Mouse (Mus musculus) layer of hippocampus, adult 11-12 months (tissue): ENCODE data around the gene Adgrb3.

ENCODE experiments used
- DNase-seq: peaks from one replicate; pipeline ENCODE4 v3.0.0; 2022; ENCODE audit warnings: low spot score

The Adgrb3 gene

GRCm38 (mm10) chr1:25281471-25281870 is 548.0 kb downstream of the Adgrb3 start:
- peak; percentile 45 for DNase-seq

- no peak for DNase-seq
Measured at GRCm38 (mm10) chr1:25250562-25250961, 578.9 kb downstream of the Adgrb3 start.

GRCm38 (mm10) chr1:25242436-25242835 is 587.1 kb downstream of the Adgrb3 start:
- no peak for DNase-seq

- DNase-seq = peak; percentile 32
Measured at GRCm38 (mm10) chr1:25229245-25229750, 600.2 kb downstream of the Adgrb3 start.

- DNase-seq = peak; percentile 58
Measured at GRCm38 (mm10) chr1:25228381-25229244, 600.9 kb downstream of the Adgrb3 start.

- DNase-seq = no peak
Measured at GRCm38 (mm10) chr1:25227880-25228279, 601.6 kb downstream of the Adgrb3 start.

GRCm38 (mm10) chr1:25204636-25205035 is 624.9 kb downstream of the Adgrb3 start:
- no peak for DNase-seq

- DNase-seq = no peak
Measured at GRCm38 (mm10) chr1:25199392-25199791, 630.1 kb downstream of the Adgrb3 start.

GRCm38 (mm10) chr1:25191986-25192385 is 637.5 kb downstream of the Adgrb3 start:
- DNase-seq = no peak

- no peak for DNase-seq
Measured at GRCm38 (mm10) chr1:25189261-25189660, 640.2 kb downstream of the Adgrb3 start.

- DNase-seq = no peak
Measured at GRCm38 (mm10) chr1:25185909-25186308, 643.6 kb downstream of the Adgrb3 start.

- DNase-seq = no peak
Measured at GRCm38 (mm10) chr1:25181881-25182280, 647.6 kb downstream of the Adgrb3 start.

- DNase-seq = no peak
Measured at GRCm38 (mm10) chr1:25180615-25181014, 648.9 kb downstream of the Adgrb3 start.

- no peak for DNase-seq
Measured at GRCm38 (mm10) chr1:25179860-25180582, 649.5 kb downstream of the Adgrb3 start.

GRCm38 (mm10) chr1:25178347-25179130 is 651.0 kb downstream of the Adgrb3 start:
- DNase-seq = no peak

GRCm38 (mm10) chr1:25167120-25167519 is 662.4 kb downstream of the Adgrb3 start:
- DNase-seq = no peak

- DNase-seq = peak; percentile 70
Measured at GRCm38 (mm10) chr1:25166036-25166796, 663.3 kb downstream of the Adgrb3 start.

- no peak for DNase-seq
Measured at GRCm38 (mm10) chr1:25163561-25163960, 665.9 kb downstream of the Adgrb3 start.

- no peak for DNase-seq
Measured at GRCm38 (mm10) chr1:25146206-25146605, 683.3 kb downstream of the Adgrb3 start.

GRCm38 (mm10) chr1:25132150-25132824 is 697.2 kb downstream of the Adgrb3 start:
- DNase-seq = no peak

- no peak for DNase-seq
Measured at GRCm38 (mm10) chr1:25115512-25115911, 714.0 kb downstream of the Adgrb3 start.
